Mouse (Mus musculus) olfactory bulb, adult 2 months (tissue): ENCODE results near the gene Il33.

Source experiments
- CTCF ChIP-seq: fragments of 200-500 bp; IDR thresholded peaks from 2 replicates; pipeline ENCODE4 v1.5.1; 2012; ENCODE audit warnings: low read depth, mild to moderate bottlenecking, low read length, moderate library complexity; ENCODE audit not compliant: insufficient read depth
- POLR2A ChIP-seq: fragments of 200-500 bp; IDR thresholded peaks from 2 replicates; pipeline ENCODE4 v1.6.1; 2012; ENCODE audit warnings: mild to moderate bottlenecking, low read depth, low read length, moderate library complexity; ENCODE audit not compliant: insufficient read depth

- TF ChIP-seq CTCF (no peak), POLR2A (no peak)
These were observed 24.6 kb upstream of the Il33 start for GRCm38 (mm10) chr19:29900318-29900717.
